Comparison of ENCODE assay signal across 15 mouse cellular contexts in the genomic region with DNA sequence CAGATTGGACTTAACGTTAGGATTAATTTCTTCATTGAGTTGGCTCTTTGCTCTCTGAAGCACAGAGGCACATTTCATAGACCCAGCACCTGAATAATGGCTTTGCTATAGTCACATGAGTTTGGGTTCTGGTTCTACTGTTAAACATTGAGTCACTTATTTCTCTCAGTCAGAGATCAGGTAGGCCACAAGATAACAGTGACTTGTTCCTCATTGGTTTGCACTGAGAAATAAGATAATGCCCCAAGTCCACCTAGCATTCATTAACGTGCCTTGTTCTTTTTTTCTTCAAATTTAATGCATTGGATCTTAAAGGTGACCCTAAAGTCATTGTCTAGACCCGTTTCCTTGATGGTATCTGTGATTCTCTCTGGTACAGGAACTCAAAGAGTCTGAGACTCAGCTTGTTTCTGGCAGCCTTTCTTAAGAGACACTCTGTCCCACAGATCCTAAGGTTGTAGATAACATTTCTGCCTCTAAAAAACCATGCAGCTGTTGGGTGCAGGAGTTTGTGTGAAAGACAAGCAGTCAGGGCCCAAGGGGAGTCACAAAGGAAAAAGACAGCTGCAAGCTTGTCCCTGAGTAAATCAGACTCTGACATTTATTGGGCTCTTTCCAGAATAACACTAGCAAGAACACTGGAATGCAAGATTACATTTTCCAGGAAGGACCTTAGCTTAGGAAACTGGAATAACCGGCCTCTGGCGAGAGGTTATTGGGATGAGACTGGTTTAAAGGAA. TPM values are rescaled to one million over a fixed set of nuclear protein-coding genes. Genes with fewer than 3 reads are reported as not detected.
A peak's percentile ranks its signal among the peaks of the same experiment; 100 is the strongest.
DNase-seq lines count a peak whose midpoint lies in the region; ATAC-seq and TF ChIP-seq lines count a peak whose summit lies in the region.
"Had no signal": no experiment of that assay in that cellular context is flagged by ENCODE, and none has a peak within 500 bp of the region (broad histone marks: within the 10 kb centered on the region; RNA-seq: fewer than 3 reads in every experiment).

No protein-coding gene starts in this region.

- H3K27ac ChIP-seq in kidney, adult 2 months (ENCODE audit: insufficient read depth, low read depth, low read length), result no peak overlapping the region; the same call in 1 of the 2 replicates
- H3K27ac ChIP-seq in heart, postnatal 0 days (ENCODE audit: low read depth), result peak overlapping the region; percentile 41; the same call in 1 of the 2 replicates
- no peak overlapping the region for H3K27ac ChIP-seq in hindbrain, embryonic 16.5 days (ENCODE audit: low read depth, low read length)
- H3K27ac ChIP-seq: midbrain, embryonic 10.5 days had no signal

- H3K36me3 ChIP-seq in kidney, adult 2 months (ENCODE audit: control insufficient read depth, insufficient read depth, low read length), result no peaks in the 10 kb centered on the region
- no peaks in the 10 kb centered on the region for H3K36me3 ChIP-seq in heart, postnatal 0 days (replicated peaks; ENCODE audit: control insufficient read depth, insufficient read depth, low read length)
- H3K36me3 ChIP-seq in hindbrain, embryonic 16.5 days (ENCODE audit: control insufficient read depth, insufficient read depth, low read length), result no peaks in the 10 kb centered on the region
- H3K36me3 ChIP-seq: midbrain, embryonic 10.5 days had no signal

- no peak overlapping the region for H3K9ac ChIP-seq in heart, postnatal 0 days (replicated peaks; ENCODE audit: low read depth, low read length)
- H3K9ac ChIP-seq in hindbrain, embryonic 16.5 days (ENCODE audit: low read depth, low read length), result no peak overlapping the region

- no peaks in the 10 kb centered on the region for H3K9me3 ChIP-seq in heart, postnatal 0 days (replicated peaks; ENCODE audit: control insufficient read depth, low read length)
- no peaks in the 10 kb centered on the region for H3K9me3 ChIP-seq in hindbrain, embryonic 16.5 days (ENCODE audit: control insufficient read depth, low read length)
- H3K9me3 ChIP-seq: midbrain, embryonic 10.5 days had no signal

- H3K4me3 ChIP-seq in kidney, adult 2 months (ENCODE audit: insufficient read depth, low read depth, low read length), result no peak overlapping the region
- no peak overlapping the region for H3K4me3 ChIP-seq in heart, postnatal 0 days (ENCODE audit: low read depth, low read length)
- H3K4me3 ChIP-seq in hindbrain, embryonic 16.5 days (ENCODE audit: low read length), result no peak overlapping the region
- H3K4me3 ChIP-seq: midbrain, embryonic 10.5 days had no signal

- TF ChIP-seq CTCF in kidney, adult 2 months (conservative IDR thresholded peaks at IDR 0.05; ENCODE audit: insufficient read depth, insufficient read length, low read depth, low read length), result no peak
- TF ChIP-seq CTCF in heart, postnatal 0 days (IDR thresholded peaks at IDR 0.05; ENCODE audit: low read depth), result no peak

- WGBS in kidney, adult 2 months, result 39% methylated on average over 5 of the region's 5 CpGs
- WGBS in heart, postnatal 0 days, result 37% methylated on average over 5 of the region's 5 CpGs
- 79% methylated on average over 5 of the region's 5 CpGs for WGBS in hindbrain, embryonic 16.5 days

- no peak for ATAC-seq in CD4-positive, CD25-positive, alpha-beta regulatory T cell, adult 4 months
- ATAC-seq in heart, postnatal 0 days (ENCODE audit: insufficient read depth, low read depth), result peak; percentile 31; the same call in 1 of the 2 replicates
- no peak for ATAC-seq in megakaryocyte progenitor cell, adult 5-6 weeks (replicated peaks; ENCODE audit: poor library complexity)
- ATAC-seq in hindbrain, embryonic 16.5 days, result no peak

- DNase-seq in CD4-positive, CD25-positive, alpha-beta regulatory T cell, adult 2 months (ENCODE audit: low read depth, low spot score), result peak; percentile 18
- peak; percentile 50 for DNase-seq in kidney, adult 2 months
- no peak for DNase-seq in kidney, adult 18-20 months
- DNase-seq in heart, postnatal 0 days (ENCODE audit: low spot score), result peak; percentile 57
- peak; percentile 19 for DNase-seq in lung, postnatal 25 days (ENCODE audit: low spot score)
- DNase-seq: right cerebral cortex, adult 18-20 months had no signal

- TF ChIP-seq POLR2A in kidney, adult 2 months (IDR thresholded peaks at IDR 0.05; ENCODE audit: low read depth, low read length), result no peak

- H3K4me2 ChIP-seq in heart, postnatal 0 days (ENCODE audit: low read depth, low read length), result no peak overlapping the region
- H3K4me2 ChIP-seq in hindbrain, embryonic 16.5 days (ENCODE audit: low read length), result no peak overlapping the region
- H3K4me2 ChIP-seq: liver, embryonic 11.5 days had no signal

- H3K27me3 ChIP-seq in kidney, adult 2 months (replicated peaks; ENCODE audit: control insufficient read depth, insufficient read depth, low read length), result no peaks in the 10 kb centered on the region
- H3K27me3 ChIP-seq in heart, postnatal 0 days (ENCODE audit: control insufficient read depth, insufficient read depth, low read length), result no peaks in the 10 kb centered on the region
- H3K27me3 ChIP-seq in hindbrain, embryonic 16.5 days (replicated peaks; ENCODE audit: control insufficient read depth, insufficient read depth, low read length), result no peaks in the 10 kb centered on the region

- H3K4me1 ChIP-seq in kidney, adult 2 months (ENCODE audit: control insufficient read depth, insufficient read depth, low read length), result peaks cover 6% of the 10 kb centered on the region; the same call in 1 of the 2 replicates
- peaks cover 28% of the 10 kb centered on the region; the same call in 1 of the 2 replicates for H3K4me1 ChIP-seq in heart, postnatal 0 days (ENCODE audit: control insufficient read depth, insufficient read depth)
- H3K4me1 ChIP-seq in hindbrain, embryonic 16.5 days (ENCODE audit: control insufficient read depth, insufficient read depth, low read depth, low read length), result no peaks in the 10 kb centered on the region

- TF ChIP-seq EP300 in heart, postnatal 0 days (IDR thresholded peaks at IDR 0.05; ENCODE audit: low read depth), result no peak

RNA-seq across cellular contexts. Expression of a gene that starts 17.9 kb away (rescaled TPM):
- polyA plus RNA-seq in CD4-positive, CD25-positive, alpha-beta regulatory T cell, adult 4 months (2017; shearing (Covaris generic)), result under 1 TPM in 1 of 2 experiments, not detected in 1; 0.73 TPM
- polyA plus RNA-seq in kidney, adult 2 months (2012; rRNA removed), result not detected in 2 replicates
- total RNA-seq in heart, postnatal 0 days (2014; rRNA removed; ENCODE audit: low replicate concordance), result not detected in 2 replicates
- not detected in 2 replicates for polyA plus RNA-seq in heart, postnatal 0 days (2015; fragmentation: Nextera tagmentation; extraction: Ambion mirVana)
- total RNA-seq in megakaryocyte progenitor cell, adult 5-6 weeks (2015), result not detected in 2 replicates
- total RNA-seq in megakaryocyte progenitor cell, adult 5-6 weeks (2017), result 0.71 TPM in 1 of 2 replicates, not detected in the other
- not detected in 2 replicates for polyA plus RNA-seq in hindbrain, embryonic 16.5 days (2015; fragmentation: Nextera tagmentation; extraction: Ambion mirVana)
- total RNA-seq: ES-E14; layer of hippocampus, postnatal 25 days had no signal
- polyA plus RNA-seq: cortical plate, adult 2 months; liver, embryonic 11.5 days; midbrain, embryonic 10.5 days; neural tube, embryonic 11.5 days had no signal

RNA-seq across cellular contexts. Expression of a gene that starts 38.9 kb away (rescaled TPM):
- polyA plus RNA-seq in CD4-positive, CD25-positive, alpha-beta regulatory T cell, adult 4 months (2017; shearing (Covaris generic)), result 1 to 10 TPM; 1.2 to 1.5 TPM
- polyA plus RNA-seq in kidney, adult 2 months (2012; rRNA removed), result 0.15 and 0.19 TPM in 2 replicates
- 1.9 and 4.5 TPM in 2 replicates for total RNA-seq in heart, postnatal 0 days (2014; rRNA removed; ENCODE audit: low replicate concordance)
- polyA plus RNA-seq in heart, postnatal 0 days (2015; fragmentation: Nextera tagmentation; extraction: Ambion mirVana), result 1.5 and 1.6 TPM in 2 replicates
- total RNA-seq in megakaryocyte progenitor cell, adult 5-6 weeks (2015), result 21.6 and 25.4 TPM in 2 replicates
- total RNA-seq in megakaryocyte progenitor cell, adult 5-6 weeks (2017), result 17.1 and 28.3 TPM in 2 replicates
- 2.1 and 2.4 TPM in 2 replicates for polyA plus RNA-seq in hindbrain, embryonic 16.5 days (2015; fragmentation: Nextera tagmentation; extraction: Ambion mirVana)

RNA-seq across cellular contexts. Expression of a gene that starts 39.0 kb away (rescaled TPM):
- polyA plus RNA-seq in CD4-positive, CD25-positive, alpha-beta regulatory T cell, adult 4 months (2017; shearing (Covaris generic)), result 100 to 1,000 TPM; 119 to 222 TPM
- 7.6 and 10.8 TPM in 2 replicates for polyA plus RNA-seq in kidney, adult 2 months (2012; rRNA removed)
- total RNA-seq in heart, postnatal 0 days (2014; rRNA removed; ENCODE audit: low replicate concordance), result 12.3 and 16.7 TPM in 2 replicates
- 99.8 and 103 TPM in 2 replicates for polyA plus RNA-seq in heart, postnatal 0 days (2015; fragmentation: Nextera tagmentation; extraction: Ambion mirVana)
- 91.1 and 103 TPM in 2 replicates for total RNA-seq in megakaryocyte progenitor cell, adult 5-6 weeks (2015)
- 90.7 and 119 TPM in 2 replicates for total RNA-seq in megakaryocyte progenitor cell, adult 5-6 weeks (2017)
- polyA plus RNA-seq in hindbrain, embryonic 16.5 days (2015; fragmentation: Nextera tagmentation; extraction: Ambion mirVana), result 92.8 and 99.3 TPM in 2 replicates
